9 mouse cellular contexts compared by ENCODE assay signal in the genomic region with DNA sequence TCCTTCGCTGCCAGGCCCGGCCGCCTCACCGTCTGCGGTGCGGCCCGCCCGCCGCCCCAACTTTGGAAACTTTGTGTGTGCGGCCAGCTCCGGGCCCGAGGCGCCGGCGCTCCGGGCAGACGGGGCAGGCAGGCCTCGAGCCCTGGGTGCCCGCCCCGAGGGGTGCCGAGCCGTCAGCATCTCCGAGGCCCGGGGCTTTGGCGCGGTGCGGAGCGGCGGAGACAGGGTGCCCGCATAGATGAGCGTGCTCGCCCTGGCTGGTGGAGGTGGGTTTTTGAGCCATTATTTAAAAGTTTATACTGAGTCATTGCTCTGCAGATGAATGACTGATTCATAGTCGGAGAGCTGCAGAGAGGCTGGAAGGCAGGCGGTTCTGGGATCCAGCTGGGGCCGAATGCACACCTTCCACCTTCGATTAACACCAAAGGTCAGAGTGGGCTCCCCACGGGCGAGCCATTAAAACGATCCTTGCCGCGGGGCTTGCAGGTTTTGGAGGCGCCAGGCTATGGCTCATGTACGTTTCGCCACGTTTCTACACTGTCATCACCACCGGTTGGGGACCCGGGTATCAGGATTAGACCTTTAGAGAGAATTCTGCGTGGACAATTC. TPM values are rescaled to one million over a fixed set of nuclear protein-coding genes. Genes with fewer than 3 reads are reported as not detected.
DNase-seq lines count a peak whose midpoint lies in the region; ATAC-seq lines count a peak whose summit lies in the region.
"Had no signal": no experiment of that assay in that cellular context is flagged by ENCODE, and none has a peak within 500 bp of the region (broad histone marks: within the 10 kb centered on the region; RNA-seq: fewer than 3 reads in every experiment).

No protein-coding gene starts in this region.

- peaks cover 45% of the 10 kb centered on the region for H3K4me1 ChIP-seq in heart, embryonic 13.5 days
- peaks cover 67% of the 10 kb centered on the region for H3K4me1 ChIP-seq in midbrain, embryonic 15.5 days

- no peak for ATAC-seq in heart, embryonic 13.5 days (ENCODE audit: extremely low read depth, insufficient number of reproducible peaks, low FRiP score, low TSS enrichment)
- ATAC-seq in midbrain, embryonic 15.5 days (replicated peaks): no peak; the same call in 1 of the 2 replicates

- no peaks in the 10 kb centered on the region for H3K27me3 ChIP-seq in heart, embryonic 13.5 days (replicated peaks)
- no peaks in the 10 kb centered on the region for H3K27me3 ChIP-seq in midbrain, embryonic 15.5 days (replicated peaks)

- DNase-seq in adrenal gland, adult (ENCODE audit: inconsistent age in 2 of 2, low spot score in 1 of 2): peak; percentile 64 to 86
- DNase-seq in adrenal gland, adult 8-10 months: no peak
- DNase-seq in CD4-positive helper T cell, adult 2 months (ENCODE audit: low read depth, low spot score): peak; percentile 57
- peak; percentile 61 to 64 for DNase-seq in cerebellum, postnatal 10 days
- DNase-seq in kidney, postnatal 14 days: peak; percentile 45
- DNase-seq in thymus, postnatal 0 days (ENCODE audit: low spot score): peak; percentile 35

- peak overlapping the region; percentile 81 for H3K27ac ChIP-seq in heart, embryonic 13.5 days (replicated peaks)
- peak overlapping the region; percentile 89 for H3K27ac ChIP-seq in midbrain, embryonic 15.5 days

- peaks cover 4% of the 10 kb centered on the region; the same call in 1 of the 2 replicates for H3K36me3 ChIP-seq in heart, embryonic 13.5 days
- H3K36me3 ChIP-seq in midbrain, embryonic 15.5 days (replicated peaks): no peaks in the 10 kb centered on the region

- H3K4me3 ChIP-seq in heart, embryonic 13.5 days: peak overlapping the region; percentile 79
- H3K4me3 ChIP-seq in midbrain, embryonic 15.5 days: peak overlapping the region; percentile 78

- H3K9me3 ChIP-seq in heart, embryonic 13.5 days: no peaks in the 10 kb centered on the region
- no peaks in the 10 kb centered on the region for H3K9me3 ChIP-seq in midbrain, embryonic 15.5 days

- H3K4me2 ChIP-seq in heart, embryonic 13.5 days: peak overlapping the region; percentile 96
- H3K4me2 ChIP-seq in midbrain, embryonic 15.5 days: peak overlapping the region; percentile 55

- WGBS in heart, embryonic 13.5 days: under 1% methylated on average over 44 of the region's 48 CpGs
- WGBS in midbrain, embryonic 15.5 days: under 1% methylated on average over 47 of the region's 48 CpGs

- H3K9ac ChIP-seq in heart, embryonic 13.5 days: peak overlapping the region; percentile 93
- peak overlapping the region; percentile 69 for H3K9ac ChIP-seq in midbrain, embryonic 15.5 days

RNA-seq across cellular contexts. Expression of a gene that starts 0.6 kb away (rescaled TPM):
- 10 to 100 TPM; 29.8 to 36.7 (median 34.2) TPM for total RNA-seq in adrenal gland, adult 8-10 months (2022)
- 6.0 TPM in 2 replicates for polyA plus RNA-seq in heart, embryonic 13.5 days (2015; fragmentation: Nextera tagmentation; extraction: Ambion mirVana)
- polyA plus RNA-seq in midbrain, embryonic 15.5 days (2015; fragmentation: Nextera tagmentation; extraction: Ambion mirVana): 20.7 and 20.8 TPM in 2 replicates
- polyA plus RNA-seq in thymus, postnatal 0 days (2015; fragmentation: Nextera tagmentation; extraction: Ambion mirVana): 11.7 and 13.1 TPM in 2 replicates

RNA-seq across cellular contexts. Expression of a gene that starts 17.5 kb away (rescaled TPM):
- not detected for total RNA-seq in adrenal gland, adult 8-10 months (2022)
- not detected in 2 replicates for polyA plus RNA-seq in heart, embryonic 13.5 days (2015; fragmentation: Nextera tagmentation; extraction: Ambion mirVana)
- 0.21 TPM in 1 of 2 replicates, not detected in the other for polyA plus RNA-seq in midbrain, embryonic 15.5 days (2015; fragmentation: Nextera tagmentation; extraction: Ambion mirVana)
- polyA plus RNA-seq in thymus, postnatal 0 days (2015; fragmentation: Nextera tagmentation; extraction: Ambion mirVana): 0.34 TPM in 1 of 2 replicates, not detected in the other
- total RNA-seq: layer of hippocampus, postnatal 36 days had no signal
